Mouse (Mus musculus) G1E-ER4 (cell line): ENCODE data around the gene Tspan18. TPM values are rescaled to one million over a fixed set of nuclear protein-coding genes. Genes with fewer than 3 reads are reported as not detected.

Experiments
- GATA1 ChIP-seq: IDR thresholded peaks from one replicate; pipeline ENCODE4 v1.8.0; 2012; ENCODE audit warnings: low read length, inconsistent platforms
- polyA plus RNA-seq: library from polyadenylated mRNA; stranded (reverse); fragments of >175 nt; gene quantifications from 2 replicates; pipeline ENCODE4 v1.2.3, GENCODE M21; 2012

Gene Tspan18
- polyA plus RNA-seq, 1 experiment = 0.97 TPM

GRCm38 (mm10) chr2:93199531-93199974 is 134.8 kb downstream of the Tspan18 start:
- no peak for TF ChIP-seq GATA1

DNA sequence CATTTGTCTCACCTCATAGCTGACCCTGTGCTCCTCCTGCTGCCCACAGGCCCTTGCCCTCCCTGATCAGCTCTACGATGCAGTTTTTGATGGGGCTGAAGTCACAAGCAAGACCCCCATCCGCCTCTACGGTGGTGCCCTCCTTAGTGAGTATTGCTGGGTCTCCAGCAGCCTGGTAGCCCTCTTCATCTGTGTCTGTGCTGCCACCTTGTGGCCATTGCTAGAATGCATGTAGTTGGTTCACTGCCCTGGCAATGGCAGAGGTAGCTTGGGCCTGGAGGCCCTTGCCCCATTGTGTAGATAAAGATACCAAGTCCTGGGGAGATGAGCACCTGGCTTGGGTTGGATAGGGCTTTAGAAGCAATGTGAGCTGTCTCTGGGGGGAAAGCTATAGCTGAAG is 135.5 kb downstream of the Tspan18 start:
- no peak for TF ChIP-seq GATA1

GRCm38 (mm10) chr2:93193806-93194205 is 140.5 kb downstream of the Tspan18 start:
- TF ChIP-seq GATA1 = no peak

- TF ChIP-seq GATA1 = no peak
Measured at GRCm38 (mm10) chr2:93192671-93193080, 141.6 kb downstream of the Tspan18 start.

- TF ChIP-seq GATA1 = no peak
Measured at GRCm38 (mm10) chr2:93192182-93192560, 142.1 kb downstream of the Tspan18 start.

DNA sequence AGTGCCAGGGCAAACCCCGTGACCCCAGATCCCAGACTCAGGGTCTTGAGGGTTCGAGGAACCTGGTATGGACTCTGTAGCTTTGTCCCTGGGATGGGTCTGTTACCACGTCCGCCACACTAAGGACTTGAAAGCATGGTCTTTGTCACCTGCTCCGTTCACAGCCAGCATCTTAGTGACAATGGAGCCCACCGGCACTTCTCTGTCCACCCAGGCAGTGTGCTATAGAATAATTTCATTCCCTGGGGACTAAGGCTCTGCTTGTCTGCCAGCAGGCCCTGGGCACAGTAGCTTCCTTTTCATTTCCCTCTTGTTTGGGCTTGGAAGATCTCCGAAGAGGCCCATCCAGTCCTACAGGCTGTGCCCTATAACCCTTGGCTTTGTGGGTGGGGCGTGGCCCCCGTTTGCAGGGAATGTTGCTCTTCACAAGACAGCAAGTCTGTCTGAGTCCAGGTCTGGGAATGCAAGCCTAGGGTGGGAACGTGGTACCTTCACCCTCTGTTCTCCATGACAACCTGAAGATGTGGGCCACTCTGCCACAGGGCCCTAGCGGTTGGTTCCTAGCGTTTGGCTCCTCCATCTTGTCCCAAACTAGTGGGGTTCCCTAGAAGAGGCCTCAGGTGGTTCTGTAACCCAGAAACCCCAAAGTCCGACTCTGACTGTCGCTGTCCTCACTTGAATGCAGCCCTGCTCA is 142.7 kb downstream of the Tspan18 start:
- TF ChIP-seq GATA1 = no peak

GRCm38 (mm10) chr2:93190771-93191487 is 143.4 kb downstream of the Tspan18 start:
- no peak for TF ChIP-seq GATA1

DNA sequence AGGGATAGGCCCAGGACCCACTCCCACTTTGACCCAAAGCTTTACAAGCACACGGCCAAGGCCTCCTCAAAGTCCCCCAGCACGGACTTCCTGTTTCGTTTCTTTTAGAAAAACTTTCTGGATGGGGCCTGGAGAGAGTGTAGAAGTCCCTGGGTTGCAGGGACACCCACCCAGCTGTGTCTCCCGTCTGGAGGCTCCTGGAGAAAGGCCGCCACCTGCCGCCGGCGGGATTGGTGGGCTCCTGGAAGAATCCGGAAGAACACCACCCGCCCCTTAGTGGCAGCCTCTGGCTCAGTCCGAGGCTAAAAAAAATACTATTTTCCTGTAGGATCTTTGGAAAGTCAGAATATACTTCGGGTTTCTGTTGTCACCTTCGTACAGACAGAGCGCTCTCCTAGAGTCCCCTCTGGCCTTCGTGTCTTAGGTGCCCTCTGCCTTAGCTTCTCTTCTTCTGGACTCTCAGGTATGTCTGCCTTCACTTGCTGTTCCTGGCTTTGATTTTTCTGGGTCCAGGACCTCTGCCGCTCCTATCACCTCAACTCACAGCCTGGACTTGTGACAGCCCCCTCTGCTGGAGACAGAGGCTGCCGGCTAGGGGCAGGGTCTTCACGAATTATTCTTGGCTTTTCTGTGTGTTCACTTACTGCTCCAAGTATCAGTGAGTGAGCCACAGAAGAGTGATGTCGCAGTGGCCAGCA is 145.4 kb downstream of the Tspan18 start:
- TF ChIP-seq GATA1 = no peak

DNA sequence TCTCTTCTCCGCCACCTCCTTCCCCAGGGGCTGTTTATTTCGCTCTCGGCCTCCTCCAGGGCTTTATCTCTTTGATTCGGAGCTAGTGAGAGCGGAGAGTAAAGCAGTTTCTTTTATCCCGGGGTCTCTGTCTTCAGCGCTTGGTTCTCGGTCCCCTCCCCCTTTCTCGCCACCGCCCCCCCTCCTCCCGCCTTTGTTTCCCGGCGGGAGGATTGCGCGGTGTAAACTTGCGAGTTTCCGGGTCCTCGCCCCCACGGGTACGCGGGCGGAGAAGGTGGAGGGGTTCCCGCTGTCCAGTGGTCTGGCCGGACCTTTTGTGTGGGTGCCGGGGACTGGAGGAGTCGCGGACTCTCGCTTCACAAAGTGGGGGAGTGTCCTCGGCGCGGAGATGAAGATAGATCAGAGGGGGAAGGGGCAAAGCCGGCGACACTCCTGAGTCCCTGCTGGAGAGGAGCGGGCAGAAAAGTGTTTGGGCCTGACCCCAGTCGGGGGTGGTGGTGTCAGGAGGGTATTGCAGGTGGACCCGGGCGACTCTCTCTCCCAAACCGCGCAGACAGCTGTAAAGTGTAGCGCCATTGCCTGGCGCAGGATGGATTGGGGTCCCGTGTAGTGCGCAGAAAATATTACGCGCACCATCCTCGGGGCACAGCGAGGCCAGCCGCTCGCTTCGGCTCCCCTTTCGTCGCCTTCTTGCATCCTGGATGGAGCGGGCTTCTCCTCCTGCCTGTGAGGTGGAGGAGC is 146.1 kb downstream of the Tspan18 start:
- no peak for TF ChIP-seq GATA1

GRCm38 (mm10) chr2:93187323-93187996 is 146.8 kb downstream of the Tspan18 start, which contains the start of gene Trp53i11:
TSS of gene Trp53i11 (plus strand) at chr2:93187548.
- no peak for TF ChIP-seq GATA1

DNA sequence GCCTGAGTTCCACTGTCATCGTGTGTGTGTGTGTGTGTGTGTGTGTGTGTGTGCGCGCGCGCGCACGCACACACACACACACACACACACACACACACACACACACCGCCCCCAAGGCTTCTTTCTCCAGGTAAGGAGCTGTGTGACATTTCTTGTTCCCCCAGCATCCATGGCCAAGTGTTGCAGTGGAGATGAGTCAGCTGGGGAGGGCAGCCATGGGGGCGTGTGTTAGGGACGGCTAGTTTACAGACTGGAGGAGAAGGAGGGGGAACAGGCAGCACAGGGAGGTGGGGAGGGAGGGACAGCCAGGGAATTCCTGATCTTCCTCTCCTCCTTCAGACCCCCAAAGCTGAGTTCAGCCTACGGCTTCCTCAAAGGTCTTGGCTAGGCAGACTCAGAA is 151.4 kb downstream of the Tspan18 start:
- no peak for TF ChIP-seq GATA1

DNA sequence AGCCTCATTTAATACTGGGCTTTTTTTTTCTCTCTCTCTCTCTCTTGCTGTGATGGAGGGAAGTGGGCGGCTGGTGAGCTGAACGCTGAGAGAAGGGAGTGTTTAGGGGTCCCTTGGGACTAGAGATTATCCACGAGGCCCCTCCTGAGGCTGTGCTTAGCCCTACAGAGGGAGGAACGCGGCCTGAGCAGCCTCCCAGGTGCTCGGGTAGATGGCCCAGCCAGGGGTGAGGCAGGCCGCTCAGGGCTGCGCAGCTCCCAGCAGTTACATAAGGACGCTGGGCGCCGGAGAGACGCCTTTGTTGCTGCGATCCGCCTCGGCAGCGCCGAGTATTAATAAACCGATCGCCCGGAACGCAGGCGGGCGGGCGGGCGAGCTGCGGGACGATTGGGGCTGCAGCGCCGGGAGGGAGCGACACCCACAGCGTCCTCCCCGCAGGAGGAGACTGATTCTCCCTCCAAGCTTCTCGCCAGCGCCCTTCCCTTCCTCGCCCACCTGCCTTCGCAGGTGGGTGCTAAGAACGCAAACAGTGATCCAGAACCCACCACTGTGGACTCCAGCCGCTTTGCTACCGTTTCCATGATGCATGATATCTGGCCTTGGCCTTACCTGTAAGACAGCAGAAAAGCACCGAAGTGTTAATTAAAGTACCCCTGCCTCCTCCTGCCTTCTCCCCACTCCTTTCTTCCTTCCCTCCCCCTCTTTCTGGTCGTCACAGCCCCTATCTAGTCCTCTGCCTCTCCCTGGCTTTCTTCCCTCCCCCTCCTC is 154.0 kb downstream of the Tspan18 start:
- TF ChIP-seq GATA1 = no peak

DNA sequence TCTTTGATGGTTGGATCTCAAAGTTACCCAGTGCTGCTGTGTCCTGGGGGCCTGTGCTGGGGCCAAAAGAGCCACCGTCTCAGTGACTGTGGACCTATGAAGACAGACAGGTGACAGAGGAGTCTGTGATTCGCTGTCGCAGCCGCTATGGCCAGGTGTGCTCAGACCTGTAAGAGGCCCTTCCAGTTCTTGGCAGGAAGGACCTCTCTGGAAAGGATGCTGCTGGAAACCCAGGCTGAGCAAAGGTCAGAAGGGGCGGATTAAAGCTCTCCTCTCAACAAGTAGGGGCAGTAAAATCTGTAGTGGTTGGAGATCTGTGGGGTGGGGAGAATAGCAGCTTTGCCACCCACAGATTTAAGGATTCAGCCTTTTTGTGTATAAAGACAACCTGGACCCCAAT is 154.7 kb downstream of the Tspan18 start:
- no peak for TF ChIP-seq GATA1

DNA sequence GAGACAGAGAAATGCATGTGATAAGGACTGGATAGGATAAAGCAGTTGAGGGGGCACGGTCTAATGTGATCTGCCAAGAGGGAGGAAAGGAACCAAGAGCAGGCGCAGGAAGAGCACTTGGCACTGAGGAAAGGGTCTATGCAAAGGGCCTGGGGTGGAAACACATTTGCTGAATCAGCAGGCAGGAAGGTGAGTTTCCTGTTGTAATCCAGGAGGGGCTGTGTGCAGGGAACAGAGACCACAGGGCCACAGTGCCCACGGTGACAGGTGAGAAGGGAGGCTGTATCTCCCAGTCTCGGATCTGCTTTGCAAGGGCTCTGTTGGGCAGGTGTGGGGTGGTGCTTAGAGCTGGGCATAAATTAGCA is 156.0 kb downstream of the Tspan18 start:
- TF ChIP-seq GATA1 = no peak

DNA sequence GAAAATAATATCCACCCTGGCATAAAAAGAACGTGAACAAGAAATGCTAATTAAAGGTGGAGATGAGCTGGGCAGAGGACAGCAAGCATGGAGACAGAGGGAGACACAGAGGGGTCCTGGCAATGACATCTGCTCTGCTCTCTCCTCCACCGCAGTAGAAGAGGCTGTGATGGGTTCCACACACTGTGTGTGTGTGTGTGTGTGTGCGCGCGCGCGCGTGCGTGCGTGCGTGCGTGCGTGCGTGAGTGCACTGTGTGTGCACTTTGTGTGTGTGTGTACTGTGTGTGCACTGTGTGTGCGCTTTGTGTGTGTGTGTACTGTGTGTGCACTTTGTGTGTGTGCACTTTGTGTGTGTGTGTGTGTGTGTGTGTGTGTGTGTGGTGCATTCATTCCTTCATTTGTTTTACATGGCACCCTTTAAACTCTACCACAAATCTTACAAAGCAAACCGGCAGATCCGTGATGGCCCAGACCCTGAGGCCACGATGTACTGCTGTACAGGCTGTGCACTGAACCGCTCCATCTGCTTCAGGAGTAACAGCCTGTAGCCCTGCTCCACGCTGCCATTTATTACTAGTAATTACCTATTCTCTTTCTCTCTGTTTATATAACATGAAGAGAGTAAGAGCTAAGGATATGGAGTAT is 156.5 kb downstream of the Tspan18 start:
- TF ChIP-seq GATA1 = no peak
